Mouse (Mus musculus) brain, embryonic 14.5 days (tissue): ENCODE results near the gene Gsk3b.
A peak's percentile ranks its signal among the peaks of the same experiment; 100 is the strongest.

ENCODE experiments used
- CTCF ChIP-seq: fragments of 200-500 bp; IDR thresholded peaks from 2 replicates; pipeline ENCODE4 v1.5.1; 2012; ENCODE audit warnings: inconsistent platforms, mild to moderate bottlenecking, moderate library complexity, borderline replicate concordance; ENCODE audit not compliant: insufficient read depth, insufficient read length; ENCODE audit errors: extremely low read depth
- POLR2A ChIP-seq: fragments of 200-500 bp; IDR thresholded peaks from 2 replicates; pipeline ENCODE4 v1.6.1; 2012; ENCODE audit warnings: mild to moderate bottlenecking, inconsistent platforms, borderline replicate concordance; ENCODE audit not compliant: poor library complexity, insufficient read depth, insufficient read length, severe bottlenecking; ENCODE audit errors: extremely low read depth

DNA sequence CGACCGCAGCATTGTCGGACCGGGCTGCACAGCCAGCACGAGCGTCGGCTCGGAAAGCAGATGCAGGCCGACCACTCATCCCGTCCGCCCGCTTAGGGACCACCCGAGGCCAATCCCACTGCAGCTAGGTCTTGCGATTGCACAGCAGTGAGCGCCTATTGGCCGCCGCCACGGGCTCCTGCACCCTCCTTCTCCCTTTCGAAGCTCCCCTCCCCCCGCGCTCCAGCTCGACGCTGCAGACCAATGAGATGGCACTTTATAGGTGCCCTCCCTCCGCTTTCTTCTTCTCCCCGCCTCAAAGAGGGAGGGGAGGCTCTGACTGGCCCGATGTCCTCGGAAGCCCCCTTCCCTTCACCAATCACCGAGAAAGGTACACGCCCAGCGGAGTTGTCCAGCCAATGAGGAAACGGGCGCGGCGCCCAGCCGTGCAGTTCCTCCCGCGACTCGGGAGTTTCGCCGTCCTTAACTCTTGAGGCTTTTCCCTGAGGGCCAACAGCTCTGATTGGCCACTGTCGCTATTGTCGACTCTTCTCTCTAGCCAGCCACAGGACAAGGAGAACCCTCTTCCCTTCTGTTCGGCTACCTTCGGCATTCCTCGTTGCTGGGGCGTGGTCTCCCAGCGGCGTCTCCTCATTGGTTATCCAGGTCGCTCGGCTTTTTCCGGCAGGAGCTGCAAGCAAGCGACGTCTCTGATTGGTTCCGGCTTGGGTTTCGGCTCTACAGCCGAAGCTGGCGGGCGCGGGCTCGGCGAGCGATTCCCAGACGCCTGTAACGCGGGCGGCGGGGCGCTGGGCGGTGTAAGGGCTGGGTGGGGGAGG is at the start of gene Gsk3b:
- TF ChIP-seq CTCF (no peak), POLR2A (peak; percentile 97; the same call in 1 of the 2 replicates)
